Mouse (Mus musculus) adrenal gland, adult 18-20 months (tissue): ENCODE results near the gene Atl2. TPM values are rescaled to one million over a fixed set of nuclear protein-coding genes. Genes with fewer than 3 reads are reported as not detected.

Experiments
- DNase-seq, 2 experiments: peaks; one replicate each; pipeline ENCODE4 v3.0.0; 2021 to 2022; ENCODE audit warnings: low spot score in 2 of 2
- long read RNA-seq, 2 experiments: library from polyadenylated mRNA; stranded (forward); transcript quantifications; one replicate each; pipeline ENCODE4 v2.0.0; 2021
- total RNA-seq, 2 experiments: library from RNA; stranded (reverse); gene quantifications; 1 replicate in 1 of 2; 2 replicates in 1 of 2; pipeline ENCODE4 v1.2.3; 2021

The Atl2 gene
- 100 to 1,000 TPM in 1 of 2 experiments, 10 to 100 TPM in 1; 47.4 to 120 TPM for total RNA-seq
- long read RNA-seq, experiment 1, transcript Atl2-201 (13 exons, 3,618 nt) = major isoform, 54 of 71 reads
- long read RNA-seq, experiment 1, partial matches to known transcripts = 3 of 71 reads
- long read RNA-seq, experiment 1, other reads (novel, unspliced or antisense) = 13 of 71 reads
- long read RNA-seq, experiment 2, transcript Atl2-202 (12 exons, 3,371 nt) = minor isoform, 6 of 279 reads
- long read RNA-seq, experiment 2, transcript Atl2-201 (13 exons, 3,618 nt) = major isoform, 215 of 279 reads
- long read RNA-seq, experiment 2, partial matches to known transcripts = 12 of 279 reads
- long read RNA-seq, experiment 2, other reads (novel, unspliced or antisense) = 46 of 279 reads

GRCm38 (mm10) chr17:79895911-79896423 is at the start of gene Atl2:
Gene Atl2, minus strand, starts transcription at chr17:79896123.
- peak; percentile 95 to 96 for DNase-seq

GRCm38 (mm10) chr17:79944851-79945250 is 48.9 kb upstream of the Atl2 start:
- no peak for DNase-seq

GRCm38 (mm10) chr17:79942418-79942817 is 46.5 kb upstream of the Atl2 start:
- no peak for DNase-seq

- no peak for DNase-seq
Observed at GRCm38 (mm10) chr17:79939133-79939532, 43.2 kb upstream of the Atl2 start.

DNA sequence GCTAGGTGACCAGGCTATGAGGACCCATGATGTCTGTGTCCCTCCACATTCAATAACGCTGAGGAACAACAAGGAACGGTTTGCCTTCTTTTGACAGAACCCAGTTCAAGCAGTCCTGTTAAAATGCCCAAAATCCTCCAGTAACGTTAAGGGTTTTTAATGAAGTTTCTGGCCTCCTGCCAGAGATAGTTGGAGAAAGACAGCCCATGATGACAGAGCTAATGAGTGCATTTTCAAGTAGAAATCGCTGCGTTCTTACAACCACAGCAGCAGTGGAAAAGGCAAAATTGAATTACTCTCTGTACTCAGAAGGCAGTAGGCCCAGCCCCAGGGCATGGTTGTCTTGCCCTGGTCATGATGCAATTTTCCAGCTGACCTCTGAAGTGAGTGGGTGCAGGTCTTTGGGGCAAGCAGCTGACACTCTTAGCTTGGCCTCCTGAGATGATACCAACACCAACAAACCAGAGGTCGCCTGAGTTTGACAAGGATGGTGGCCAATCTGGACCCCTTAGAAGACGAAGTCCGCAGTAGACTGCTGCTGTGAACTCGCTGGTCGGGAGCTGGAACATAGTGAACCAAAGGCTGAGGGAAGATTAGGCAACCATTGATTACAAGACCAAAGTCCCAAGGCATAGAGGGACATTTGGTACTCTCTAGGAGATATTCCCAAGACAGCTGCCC is 42.1 kb upstream of the Atl2 start:
- DNase-seq = no peak

- DNase-seq = no peak
Observed at GRCm38 (mm10) chr17:79934370-79934769, 38.4 kb upstream of the Atl2 start.

DNA sequence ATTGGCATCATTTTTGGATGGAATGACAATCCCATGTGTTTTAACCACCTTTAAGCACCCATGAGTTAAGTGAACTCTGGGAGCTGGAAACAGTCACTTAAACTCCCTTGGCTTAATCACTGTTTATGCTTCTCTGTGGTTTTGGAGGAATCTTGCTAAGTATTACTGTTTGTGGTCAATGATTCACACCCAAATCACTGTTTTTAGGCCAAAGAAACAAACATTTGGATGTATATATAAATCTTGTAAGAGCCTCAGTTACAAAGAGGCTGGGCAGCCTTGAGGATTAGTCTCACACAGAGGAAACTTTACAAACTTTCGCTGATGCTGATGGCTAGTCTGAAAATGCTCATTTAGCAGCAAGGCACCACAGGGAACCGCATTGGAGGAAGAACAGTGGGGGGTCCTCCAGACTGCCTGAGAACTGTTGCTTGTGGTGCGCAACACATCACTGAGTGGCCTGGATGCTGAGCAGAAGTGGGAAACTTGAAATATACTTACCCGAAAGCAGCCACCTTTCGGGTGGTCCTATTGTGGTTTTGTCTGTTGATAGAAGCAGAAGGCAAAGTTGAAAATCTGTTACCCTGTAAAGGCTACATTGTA is 36.9 kb upstream of the Atl2 start:
- DNase-seq = no peak

GRCm38 (mm10) chr17:79927110-79927509 is 31.2 kb upstream of the Atl2 start:
- DNase-seq = no peak

GRCm38 (mm10) chr17:79926486-79926885 is 30.6 kb upstream of the Atl2 start:
- DNase-seq = no peak

DNA sequence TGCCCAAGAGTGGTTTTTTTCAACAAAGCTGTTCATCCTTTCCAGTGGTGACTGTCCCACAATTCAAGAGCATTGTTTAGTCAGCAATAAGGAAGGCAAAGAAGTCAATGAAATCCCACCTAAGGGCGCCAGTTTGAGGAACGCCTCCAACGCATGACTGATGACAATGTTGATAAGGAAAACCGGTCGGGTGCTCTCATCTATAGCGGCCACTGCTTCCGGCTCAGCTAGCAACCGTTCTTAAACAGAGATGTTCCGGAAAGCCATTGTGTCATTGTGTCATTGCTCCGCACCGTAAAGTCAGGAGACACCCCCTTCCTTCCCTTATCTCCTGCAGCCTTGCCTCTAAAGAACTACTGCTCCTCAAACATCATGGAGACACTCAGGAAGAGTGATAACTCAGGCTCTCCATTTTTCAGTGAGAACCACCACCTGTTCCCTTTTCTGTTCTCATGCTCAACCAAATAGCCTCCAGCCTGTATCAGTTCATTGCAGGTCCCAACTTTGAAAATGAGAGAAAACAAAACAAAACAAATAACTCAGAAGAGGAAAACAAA is 30.0 kb upstream of the Atl2 start:
- DNase-seq = no peak

DNA sequence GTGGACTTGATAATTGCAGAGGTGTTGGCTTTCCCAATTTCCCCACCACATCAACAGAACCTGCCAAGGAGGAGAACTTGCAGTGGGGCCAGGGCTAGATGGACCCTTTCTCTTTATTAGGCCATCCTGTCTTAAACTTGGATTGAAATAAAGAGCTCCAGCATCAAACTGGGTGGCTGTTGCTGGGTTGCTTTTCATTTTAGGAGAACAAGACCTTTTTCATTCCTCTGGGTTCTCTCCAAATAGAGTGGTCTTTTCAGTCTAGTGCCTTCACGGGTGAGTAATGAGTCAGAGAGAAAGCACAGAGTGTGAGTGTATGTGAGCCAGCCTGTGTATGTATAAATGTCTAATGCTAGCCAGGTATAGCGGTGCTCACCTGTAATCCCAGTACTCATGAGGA is 24.4 kb upstream of the Atl2 start:
- DNase-seq = no peak

DNA sequence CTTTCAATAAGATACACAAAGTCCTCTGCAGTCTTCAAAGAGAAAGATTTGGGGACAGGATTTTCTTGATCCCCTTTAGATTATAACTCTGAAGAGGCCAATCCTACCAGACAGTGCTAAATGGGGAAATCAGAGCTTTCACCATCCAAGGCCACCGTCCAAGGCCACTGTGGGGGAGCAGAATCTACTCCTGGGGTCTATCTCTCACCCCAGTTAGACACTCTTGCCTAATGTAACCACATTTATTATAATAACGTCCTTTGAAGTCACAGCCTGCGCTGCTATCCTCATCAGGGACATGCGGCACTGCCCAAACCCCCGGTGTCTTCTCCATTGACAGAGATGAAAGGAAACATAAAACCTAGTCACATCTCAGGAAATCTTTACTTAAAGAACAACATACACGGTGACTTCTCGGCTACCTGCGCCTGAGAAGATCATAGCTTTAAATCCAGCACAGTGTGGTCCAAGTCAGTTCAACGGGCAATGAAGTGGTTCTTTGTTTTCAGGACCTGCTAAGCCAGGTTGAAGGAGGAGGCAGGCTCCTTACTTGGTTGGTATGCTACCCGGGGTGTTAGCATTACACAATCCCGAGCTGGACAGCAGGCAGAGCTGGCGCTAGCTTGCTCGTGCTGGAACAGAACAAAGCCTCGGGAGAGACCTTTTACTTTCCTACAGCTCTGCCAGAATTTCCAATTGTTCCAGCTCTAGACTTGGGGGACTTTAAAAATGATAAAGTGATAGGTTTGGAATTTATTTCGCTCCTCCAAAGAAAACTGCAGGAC is 23.8 kb upstream of the Atl2 start:
- DNase-seq = peak in 1 of 2 experiments; percentile 12

- DNase-seq = peak in 1 of 2 experiments; percentile 12
Observed at GRCm38 (mm10) chr17:79918484-79919004, 22.6 kb upstream of the Atl2 start.

DNA sequence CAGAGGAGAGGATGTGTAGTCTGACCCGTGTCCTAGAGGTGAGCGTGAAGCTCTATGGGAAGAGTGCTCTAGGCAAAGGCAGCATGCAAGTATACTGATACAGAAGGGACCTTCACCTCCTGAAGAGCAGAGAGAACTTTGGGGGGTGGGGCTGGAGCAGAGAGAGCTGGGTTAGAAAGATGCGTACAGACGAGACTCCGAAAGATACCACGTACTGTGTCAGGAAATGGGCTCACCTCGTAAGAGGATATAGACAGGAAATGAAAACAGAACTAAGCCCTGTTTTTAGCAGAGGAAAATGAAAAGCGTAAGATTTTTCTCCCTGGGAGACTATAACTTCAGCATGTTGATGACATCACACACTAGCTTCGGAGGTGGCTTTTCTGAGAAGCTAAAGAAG is 21.1 kb upstream of the Atl2 start:
- DNase-seq = no peak

- DNase-seq = no peak
Observed at GRCm38 (mm10) chr17:79912174-79912573, 16.3 kb upstream of the Atl2 start.

GRCm38 (mm10) chr17:79911718-79912117 is 15.8 kb upstream of the Atl2 start:
- no peak for DNase-seq

- no peak for DNase-seq
Observed at GRCm38 (mm10) chr17:79909571-79909970, 13.6 kb upstream of the Atl2 start.

DNA sequence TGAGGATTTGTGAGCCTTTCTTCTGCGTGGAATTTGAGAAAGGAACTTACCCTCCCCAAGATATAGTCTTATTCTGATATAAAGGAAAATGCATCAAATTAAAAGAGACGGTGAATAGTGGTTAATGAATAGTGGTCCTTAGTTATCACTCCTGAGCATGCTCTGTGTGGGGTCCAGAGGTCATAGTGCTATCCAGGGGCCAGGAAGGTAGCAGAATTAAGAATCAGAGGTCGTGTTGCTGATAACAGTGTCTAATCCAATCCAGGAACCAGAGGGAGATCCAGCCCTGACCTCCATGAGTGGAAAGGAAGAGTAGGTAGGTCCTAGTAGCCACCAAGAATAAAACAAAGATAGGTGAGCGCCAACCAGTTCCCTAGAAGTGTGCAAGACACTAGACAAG is 11.8 kb upstream of the Atl2 start:
- no peak for DNase-seq

DNA sequence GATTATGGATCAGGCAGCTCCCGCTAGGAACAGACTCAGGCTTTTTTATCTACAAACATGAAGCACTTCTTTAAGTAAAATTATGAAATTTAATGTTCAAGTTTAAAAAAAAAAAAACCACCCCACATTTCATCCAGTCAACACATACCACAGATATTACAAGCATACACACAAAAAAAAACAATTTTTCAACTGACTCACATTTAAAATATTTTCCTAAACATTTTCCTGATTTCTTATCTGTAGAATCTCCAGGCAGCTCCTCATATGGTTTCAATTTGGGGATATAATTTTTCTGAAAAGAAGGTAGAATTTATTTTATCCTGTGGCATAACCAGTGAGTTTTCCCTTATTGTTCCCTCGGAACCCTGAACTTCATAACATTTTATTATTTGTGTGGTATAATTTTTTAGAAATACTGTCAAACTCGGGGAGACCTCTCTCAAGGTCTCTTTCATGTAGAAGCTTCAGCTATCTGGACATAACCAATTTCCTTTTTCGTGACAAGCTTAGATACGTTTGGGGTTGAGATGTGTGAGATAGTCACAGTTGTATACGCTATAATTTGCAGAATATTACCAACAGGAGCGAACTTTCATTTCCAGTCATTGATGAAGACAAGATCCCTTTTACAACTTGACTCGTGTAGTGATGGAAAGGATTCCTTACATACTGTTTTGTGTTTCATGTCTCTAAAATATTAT is 11.0 kb upstream of the Atl2 start:
- DNase-seq = no peak

DNA sequence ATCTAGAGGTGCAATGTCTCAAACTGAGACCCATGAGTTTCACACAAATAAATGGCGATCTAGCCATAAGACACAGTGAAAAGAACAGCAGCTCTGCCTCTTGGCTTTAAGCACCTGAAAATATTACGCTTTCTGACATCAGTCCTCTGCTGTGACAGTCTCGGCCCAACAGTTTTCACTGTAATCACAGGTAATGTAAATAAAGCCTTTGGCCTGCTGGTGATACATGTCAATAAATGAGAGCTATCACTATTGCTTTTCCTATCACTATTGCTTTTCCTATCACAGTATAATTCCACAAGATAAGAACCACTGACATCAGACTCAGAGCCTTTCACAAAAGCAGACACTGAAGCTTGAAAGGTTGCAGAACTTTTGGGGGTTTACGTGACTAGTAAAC is 8.7 kb upstream of the Atl2 start:
- DNase-seq = no peak
